Mouse (Mus musculus) embryonic facial prominence, embryonic 14.5 days (tissue): ENCODE data around the gene Vamp2. TPM values are rescaled to one million over a fixed set of nuclear protein-coding genes. Genes with fewer than 3 reads are reported as not detected.

Experiments
- ATAC-seq: fragments of 200-750 bp; cut with Nextera tagmentation; 2 replicates; pipeline ENCODE4 v1.8.0; 2017; ENCODE audit warnings: low read depth, moderate number of reproducible peaks, moderate TSS enrichment
- DNase-seq: peaks from one replicate; pipeline ENCODE4 v3.0.0-alpha.2; 2015; ENCODE audit warnings: low spot score
- H3K27ac ChIP-seq: fragments of 300-500 bp; sonication (generic); replicated peaks from 2 replicates; pipeline ENCODE4 v1.5.1; 2014; ENCODE audit warnings: low read depth, mild to moderate bottlenecking, low read length, moderate library complexity
- H3K27me3 ChIP-seq: fragments of 300-500 bp; sonication (generic); replicated peaks from 2 replicates; pipeline ENCODE4 v1.6.1; 2014; ENCODE audit warnings: low read length; ENCODE audit not compliant: control insufficient read depth, insufficient read depth
- H3K36me3 ChIP-seq: fragments of 300-500 bp; sonication (generic); 2 replicates; pipeline ENCODE4 v1.6.1; 2014; ENCODE audit warnings: low read length, mixed read lengths; ENCODE audit not compliant: control insufficient read depth, insufficient read depth
- H3K4me1 ChIP-seq: fragments of 300-500 bp; sonication (generic); 2 replicates; pipeline ENCODE4 v1.6.1; 2014; ENCODE audit warnings: antibody characterized with exemption, low read length; ENCODE audit not compliant: control insufficient read depth, insufficient read depth
- H3K4me2 ChIP-seq: fragments of 300-500 bp; sonication (generic); 2 replicates; pipeline ENCODE4 v1.6.1; 2014; ENCODE audit warnings: low read depth, mild to moderate bottlenecking, low read length, moderate library complexity, mixed read lengths
- H3K4me3 ChIP-seq: fragments of 300-500 bp; sonication (generic); 2 replicates; pipeline ENCODE4 v1.5.1; 2014; ENCODE audit warnings: low read depth, mild to moderate bottlenecking, low read length
- H3K9ac ChIP-seq: fragments of 300-500 bp; sonication (generic); 2 replicates; pipeline ENCODE4 v1.6.1; 2014; ENCODE audit warnings: low read depth, mild to moderate bottlenecking, low read length, moderate library complexity, mixed read lengths
- H3K9me3 ChIP-seq: fragments of 300-500 bp; sonication (generic); 2 replicates; pipeline ENCODE4 v1.6.1; 2016; ENCODE audit warnings: low read length; ENCODE audit not compliant: control insufficient read depth
- WGBS: fragments of 180-500 bp; shearing (Covaris S2); extraction: QIAGEN DNeasy Blood & Tissue Kit; methylation state at CpG from one replicate; pipeline ENCODE4 v1.1.7; 2014; 5-methylcytosine and 5-hydroxymethylcytosine counted together
- polyA plus RNA-seq: library from polyadenylated mRNA; unstranded; fragments of >200 nt; fragmentation: Nextera tagmentation; extraction: Ambion mirVana; gene quantifications from 2 replicates; pipeline ENCODE4 v1.2.1, GENCODE M21; 2014

Vamp2 gene
- polyA plus RNA-seq, 1 experiment from 2014 or later: 97.0 TPM

DNA sequence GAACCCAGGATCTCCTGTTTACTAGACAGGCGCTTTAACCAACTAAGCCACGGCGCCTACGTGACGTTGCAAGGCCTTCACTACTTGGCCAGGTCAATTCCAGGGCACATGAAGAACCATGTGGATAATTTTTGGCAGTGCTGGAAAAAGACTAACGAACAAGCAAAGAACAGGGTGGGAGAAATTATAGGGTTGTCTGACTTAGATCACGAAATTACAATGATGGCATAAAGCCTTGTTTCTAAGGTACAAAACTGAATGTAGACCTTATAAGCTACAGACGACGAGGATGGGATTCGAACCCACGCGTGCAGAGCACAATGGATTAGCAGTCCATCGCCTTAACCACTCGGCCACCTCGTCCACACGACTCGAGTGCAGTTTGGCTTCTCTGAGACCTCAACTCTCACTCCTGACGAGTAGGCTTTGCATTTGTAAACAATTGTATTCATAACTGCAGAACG is 25.5 kb upstream of the Vamp2 start:
- ATAC-seq: peak; percentile 62
- Histone ChIP-seq H3K4me1 (peaks cover 24% of the 10 kb centered on the region), H3K4me2 (peak overlapping the region; percentile 96), H3K27me3 (no peaks in the 10 kb centered on the region), H3K9me3 (no peaks in the 10 kb centered on the region), H3K36me3 (no peaks in the 10 kb centered on the region), H3K9ac (peak overlapping the region; percentile 66), H3K27ac (peak overlapping the region; percentile 83), H3K4me3 (peak overlapping the region; percentile 97)
- under 1% methylated on average over 19 of the region's 19 CpGs for WGBS
- DNase-seq: peak; percentile 96

DNA sequence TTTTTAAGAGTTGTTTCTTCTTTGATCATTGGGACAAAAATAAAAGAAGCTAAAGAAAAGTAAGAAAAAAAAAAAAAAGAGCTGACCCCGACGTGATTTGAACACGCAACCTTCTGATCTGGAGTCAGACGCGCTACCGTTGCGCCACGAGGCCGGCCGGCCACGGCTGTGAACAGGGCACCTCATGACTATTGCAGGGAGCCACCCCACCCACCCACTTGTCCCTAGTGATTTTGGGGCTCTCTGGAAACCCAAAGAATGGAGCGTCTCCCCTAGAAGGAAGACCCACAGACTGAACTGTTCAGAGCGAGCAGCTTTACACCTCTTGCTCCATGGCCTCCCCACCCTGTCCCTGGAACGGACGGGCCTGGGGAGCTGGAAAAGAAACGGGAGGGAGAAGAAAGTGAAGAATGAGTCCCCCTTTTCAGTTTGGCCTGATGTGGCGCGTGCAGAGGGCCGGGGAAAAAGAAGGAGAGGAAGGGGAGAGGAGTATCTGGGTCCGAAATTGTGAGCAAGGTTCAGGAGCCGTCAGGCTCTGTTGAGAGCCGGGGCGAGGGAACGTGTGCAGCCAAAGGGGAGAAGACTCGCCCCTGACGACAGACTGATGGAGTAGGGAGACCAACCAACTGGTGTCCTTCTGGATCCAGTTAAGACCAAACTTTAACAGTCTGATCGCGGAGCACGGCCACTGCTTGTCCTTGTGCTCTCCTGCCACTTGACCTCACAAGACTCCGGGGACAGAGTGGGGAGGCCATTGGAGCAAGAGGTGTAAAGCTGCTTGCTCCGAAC is 24.7 kb upstream of the Vamp2 start:
- peak overlapping the region; percentile 88 for H3K27ac ChIP-seq
- H3K4me2 ChIP-seq: peak overlapping the region; percentile 96
- peaks cover 21% of the 10 kb centered on the region for H3K4me1 ChIP-seq
- under 1% methylated on average over 31 of the region's 31 CpGs for WGBS
- no peaks in the 10 kb centered on the region for H3K36me3 ChIP-seq
- peak overlapping the region; percentile 97 for H3K4me3 ChIP-seq
- H3K9ac ChIP-seq: peak overlapping the region; percentile 71
- H3K27me3 ChIP-seq: no peaks in the 10 kb centered on the region
- ATAC-seq (peak; percentile 35), DNase-seq (peak; percentile 74)
- no peaks in the 10 kb centered on the region for H3K9me3 ChIP-seq

DNA sequence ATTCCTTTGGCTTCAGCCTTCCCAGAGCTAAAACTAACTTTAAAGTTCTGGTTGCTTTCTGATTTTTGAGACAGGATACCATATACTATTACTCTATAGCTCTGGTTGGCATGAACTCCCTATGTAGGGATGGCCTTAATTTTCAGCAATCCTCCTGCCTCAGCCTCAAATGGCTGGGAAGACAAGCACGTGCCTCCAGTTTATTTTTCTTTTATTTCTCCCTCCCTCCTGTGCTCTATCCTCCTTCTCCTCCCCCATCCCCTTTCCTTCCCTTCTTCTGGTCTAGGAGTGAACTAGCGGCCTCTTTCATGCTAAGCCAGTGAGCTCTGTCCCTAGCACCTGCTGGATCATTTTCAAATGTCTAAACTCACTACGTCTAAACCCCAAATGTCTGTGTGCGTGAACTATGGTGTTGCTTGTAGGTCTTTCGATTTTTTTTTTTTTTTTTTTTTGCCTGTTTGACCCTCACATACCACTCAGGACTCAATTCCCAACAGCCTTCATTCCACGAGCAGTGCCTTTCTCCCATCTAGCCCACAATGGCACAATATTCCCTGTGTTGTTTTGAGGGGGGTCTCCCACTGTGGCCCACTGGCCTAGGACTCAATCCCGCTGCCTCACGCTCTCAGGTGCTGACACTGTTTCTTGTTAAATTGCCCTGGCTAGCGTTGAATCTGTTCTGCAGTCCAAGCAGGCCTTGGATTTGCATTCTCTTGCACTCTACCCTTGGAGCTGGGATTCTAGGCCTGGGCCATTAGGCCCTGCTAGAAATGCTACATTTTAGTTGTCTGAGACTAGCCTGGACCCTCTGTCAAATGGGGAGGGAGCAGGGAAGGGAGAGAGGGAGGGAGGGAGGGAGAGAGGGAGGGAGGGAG is 23.8 kb upstream of the Vamp2 start:
- no peaks in the 10 kb centered on the region for H3K9me3 ChIP-seq
- H3K27ac ChIP-seq: peak overlapping the region; percentile 88
- H3K4me3 ChIP-seq: peak overlapping the region; percentile 97
- H3K4me1 ChIP-seq: peaks cover 19% of the 10 kb centered on the region
- peak overlapping the region; percentile 96 for H3K4me2 ChIP-seq
- DNase-seq (no peak), ATAC-seq (no peak)
- WGBS: 40% methylated on average over 9 of the region's 9 CpGs
- H3K36me3 ChIP-seq: no peaks in the 10 kb centered on the region
- H3K27me3 ChIP-seq: no peaks in the 10 kb centered on the region
- H3K9ac ChIP-seq: peak overlapping the region; percentile 71

DNA sequence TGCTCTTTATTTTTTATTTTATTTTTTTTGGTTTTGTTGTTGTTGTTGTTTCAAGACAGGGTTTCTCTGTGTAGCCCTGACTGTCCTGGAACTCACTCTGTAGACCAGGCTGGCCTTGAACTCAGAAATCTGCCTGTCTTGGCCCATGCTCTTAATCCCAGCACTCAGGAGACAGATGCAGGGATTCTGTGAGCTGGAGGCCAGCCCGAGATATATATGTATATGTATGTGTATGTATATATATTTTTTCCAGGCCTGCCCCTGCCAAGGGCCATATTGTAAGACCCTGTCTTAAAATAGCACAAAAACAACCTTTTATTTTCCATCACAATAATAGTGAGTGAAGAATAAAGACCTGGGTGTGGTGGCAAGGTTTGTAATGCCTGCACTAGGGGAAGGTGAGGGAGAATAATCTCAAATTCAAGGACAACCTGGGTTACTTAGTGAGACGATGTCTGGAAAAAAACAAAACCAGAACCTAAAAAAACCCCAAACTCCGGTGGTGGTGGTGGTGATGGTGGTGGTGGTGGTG is 22.8 kb upstream of the Vamp2 start:
- H3K4me1 ChIP-seq: peaks cover 19% of the 10 kb centered on the region
- peak overlapping the region; percentile 35; the same call in 1 of the 2 replicates for H3K4me3 ChIP-seq
- no peak for ATAC-seq
- peak overlapping the region; percentile 55; the same call in 1 of the 2 replicates for H3K9ac ChIP-seq
- H3K27me3 ChIP-seq: no peaks in the 10 kb centered on the region
- no peaks in the 10 kb centered on the region for H3K36me3 ChIP-seq
- 48% methylated on average over 3 of the region's 3 CpGs for WGBS
- DNase-seq: no peak
- no peak overlapping the region for H3K4me2 ChIP-seq
- no peaks in the 10 kb centered on the region for H3K9me3 ChIP-seq
- H3K27ac ChIP-seq: no peak overlapping the region

DNA sequence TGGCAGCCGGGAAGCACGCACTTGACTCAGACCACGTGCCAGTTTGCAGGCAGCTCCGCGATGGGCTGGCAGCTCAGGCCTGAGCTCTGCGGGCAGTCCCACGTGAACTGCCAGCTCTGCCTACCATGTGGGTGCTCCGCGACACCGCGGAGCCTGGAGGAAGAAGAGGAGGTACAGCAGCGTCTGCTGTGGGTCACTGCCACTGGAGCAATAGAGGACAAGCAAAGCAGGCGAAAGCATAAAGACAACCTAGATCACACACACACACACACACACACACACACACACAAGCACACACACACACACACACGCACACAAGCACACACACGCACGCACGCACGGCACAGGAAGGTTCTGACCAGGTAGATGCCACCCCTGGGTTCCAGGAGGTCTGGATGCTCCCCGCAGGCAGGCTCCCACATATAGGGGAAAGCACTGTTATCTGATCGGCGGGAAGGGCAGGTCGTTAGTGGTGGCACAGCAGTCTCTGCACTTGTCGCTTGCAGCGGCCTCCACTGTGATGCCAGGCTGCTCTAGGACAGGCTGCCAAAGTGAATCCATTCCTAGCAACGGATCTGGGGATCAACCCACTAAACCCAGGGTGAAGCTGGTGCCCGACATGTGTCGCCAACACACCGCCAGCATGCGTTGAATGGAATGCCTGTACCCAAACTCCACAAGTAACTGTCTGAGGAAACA is 22.0 kb upstream of the Vamp2 start:
- H3K4me3 ChIP-seq: peak overlapping the region; percentile 35
- H3K27me3 ChIP-seq: no peaks in the 10 kb centered on the region
- no peaks in the 10 kb centered on the region for H3K9me3 ChIP-seq
- H3K36me3 ChIP-seq: no peaks in the 10 kb centered on the region
- peaks cover 12% of the 10 kb centered on the region for H3K4me1 ChIP-seq
- DNase-seq (peak; percentile 41), ATAC-seq (no peak)
- H3K27ac ChIP-seq: no peak overlapping the region
- H3K4me2 ChIP-seq: peak overlapping the region; percentile 66
- H3K9ac ChIP-seq: peak overlapping the region; percentile 55
- WGBS: 2% methylated on average over 29 of the region's 29 CpGs

DNA sequence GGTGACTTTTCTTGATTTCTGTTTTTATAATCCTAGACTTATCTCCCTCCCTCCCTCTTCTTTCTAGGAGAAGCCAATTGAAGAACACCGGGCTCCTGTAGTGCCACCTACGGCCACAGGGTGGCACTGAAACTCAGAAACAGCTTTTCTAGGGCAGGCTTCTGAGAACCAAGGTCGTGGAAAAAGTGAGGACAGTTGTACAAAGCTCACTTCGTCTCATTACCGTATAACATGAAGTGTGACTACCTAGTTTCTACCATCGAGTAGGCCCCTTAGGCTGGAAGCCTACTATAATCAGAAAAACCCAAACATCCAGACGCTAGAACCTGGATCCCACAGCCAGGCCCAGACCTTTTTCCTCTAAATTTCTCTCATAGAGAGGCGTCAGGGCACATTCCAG is 21.3 kb upstream of the Vamp2 start:
- Histone ChIP-seq H3K4me2 (peak overlapping the region; percentile 66), H3K36me3 (no peaks in the 10 kb centered on the region), H3K4me1 (peaks cover 6% of the 10 kb centered on the region; the same call in 1 of the 2 replicates), H3K9me3 (no peaks in the 10 kb centered on the region), H3K4me3 (peak overlapping the region; percentile 35), H3K27me3 (no peaks in the 10 kb centered on the region), H3K9ac (no peak overlapping the region; the same call in 1 of the 2 replicates), H3K27ac (no peak overlapping the region)
- WGBS: 7% methylated on average over 8 of the region's 8 CpGs
- DNase-seq: peak; percentile 93
- no peak for ATAC-seq

DNA sequence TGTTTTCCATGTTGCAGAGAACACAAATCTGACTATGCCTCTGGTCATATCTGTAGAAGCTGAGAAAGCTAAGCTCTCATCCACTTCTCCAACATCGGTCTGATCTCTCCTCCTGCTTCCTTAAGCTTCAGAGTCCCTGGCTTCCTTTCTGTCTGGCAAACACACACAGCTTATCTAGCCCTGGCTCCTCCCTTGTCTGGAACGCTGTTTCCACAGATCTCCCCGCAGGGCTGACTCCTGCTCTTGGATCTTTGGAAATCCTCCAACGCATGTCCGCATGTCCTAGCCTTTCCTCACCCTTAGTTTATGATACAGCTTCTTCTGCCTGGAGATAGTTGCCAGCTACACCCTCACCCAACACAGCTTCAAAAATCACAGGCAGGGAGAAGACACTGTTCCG is 20.7 kb upstream of the Vamp2 start:
- no peaks in the 10 kb centered on the region for H3K36me3 ChIP-seq
- no peak overlapping the region for H3K4me2 ChIP-seq
- no peak overlapping the region for H3K4me3 ChIP-seq
- H3K4me1 ChIP-seq: peaks cover 10% of the 10 kb centered on the region; the same call in 1 of the 2 replicates
- WGBS: 56% methylated on average over 6 of the region's 6 CpGs
- no peaks in the 10 kb centered on the region for H3K27me3 ChIP-seq
- H3K9me3 ChIP-seq: no peaks in the 10 kb centered on the region
- ATAC-seq: no peak
- no peak overlapping the region for H3K27ac ChIP-seq
- no peak overlapping the region for H3K9ac ChIP-seq
- no peak for DNase-seq

DNA sequence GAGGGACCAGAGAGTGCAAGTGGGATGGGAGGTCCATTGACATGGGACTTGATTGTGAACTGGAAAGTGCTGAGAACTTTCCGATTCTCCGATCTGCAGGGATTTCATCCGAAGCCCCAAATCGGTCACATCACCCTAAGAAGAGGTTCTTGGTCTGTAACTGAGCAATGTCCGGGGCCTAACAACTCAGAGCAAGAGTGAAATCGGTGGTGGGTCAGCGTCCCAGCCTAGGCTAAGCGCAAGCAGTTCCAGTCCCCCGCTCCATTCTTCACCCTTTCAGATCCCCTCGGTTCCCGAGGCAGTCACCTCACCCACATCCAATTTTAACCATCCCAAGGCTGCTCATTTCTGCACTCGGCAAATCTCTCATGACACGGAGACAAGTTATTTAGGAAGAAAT is 18.2 kb upstream of the Vamp2 start:
- H3K4me2 ChIP-seq: peak overlapping the region; percentile 66
- H3K4me3 ChIP-seq: peak overlapping the region; percentile 67
- H3K4me1 ChIP-seq: peaks cover 10% of the 10 kb centered on the region; the same call in 1 of the 2 replicates
- no peaks in the 10 kb centered on the region for H3K27me3 ChIP-seq
- ATAC-seq: no peak; the same call in 1 of the 2 replicates
- peak overlapping the region; percentile 98 for H3K27ac ChIP-seq
- no peak for DNase-seq
- WGBS: 0% methylated on average over 13 of the region's 13 CpGs
- H3K9me3 ChIP-seq: no peaks in the 10 kb centered on the region
- no peaks in the 10 kb centered on the region for H3K36me3 ChIP-seq
- peak overlapping the region; percentile 91 for H3K9ac ChIP-seq
